Mouse (Mus musculus) intestine, postnatal 0 days (tissue): Measurements from ENCODE around the gene Nudt21. TPM values are rescaled to one million over a fixed set of nuclear protein-coding genes. Genes with fewer than 3 reads are reported as not detected.

Experiments
- ATAC-seq: fragments of 200-750 bp; cut with Nextera tagmentation; 2 replicates; pipeline ENCODE4 v1.8.0; 2017; ENCODE audit warnings: mild to moderate bottlenecking, moderate TSS enrichment, moderate library complexity
- H3K27ac ChIP-seq: fragments of 300-500 bp; sonication (generic); 2 replicates; pipeline ENCODE4 v1.5.1; 2014; ENCODE audit warnings: mild to moderate bottlenecking, low read depth, low read length, moderate library complexity
- H3K27me3 ChIP-seq: fragments of 300-500 bp; sonication (generic); replicated peaks from 2 replicates; pipeline ENCODE4 v1.6.1; 2014; ENCODE audit warnings: low read length, mixed read lengths; ENCODE audit not compliant: control insufficient read depth, insufficient read depth
- H3K36me3 ChIP-seq: fragments of 300-500 bp; sonication (generic); 2 replicates; pipeline ENCODE4 v1.6.1; 2014; ENCODE audit warnings: mild to moderate bottlenecking, moderate library complexity; ENCODE audit not compliant: control insufficient read depth, insufficient read depth
- H3K4me1 ChIP-seq: fragments of 300-500 bp; sonication (generic); replicated peaks from 2 replicates; pipeline ENCODE4 v1.6.1; 2014; ENCODE audit warnings: antibody characterized with exemption, low read length, mixed read lengths; ENCODE audit not compliant: control insufficient read depth, insufficient read depth
- H3K4me2 ChIP-seq: fragments of 300-500 bp; sonication (generic); replicated peaks from 2 replicates; pipeline ENCODE4 v1.6.1; 2014; ENCODE audit warnings: low read depth, mild to moderate bottlenecking, moderate library complexity
- H3K4me3 ChIP-seq: fragments of 300-500 bp; sonication (generic); 2 replicates; pipeline ENCODE4 v1.5.1; 2014; ENCODE audit warnings: low read depth, low read length
- H3K9ac ChIP-seq: fragments of 300-500 bp; sonication (generic); 2 replicates; pipeline ENCODE4 v1.6.1; 2014; ENCODE audit warnings: mild to moderate bottlenecking, low read depth, low read length
- H3K9me3 ChIP-seq: fragments of 300-500 bp; sonication (generic); 2 replicates; pipeline ENCODE4 v1.6.1; 2016; ENCODE audit warnings: mixed run types; ENCODE audit not compliant: control insufficient read depth
- CTCF ChIP-seq: sonication (generic); IDR thresholded peaks from 2 replicates; pipeline ENCODE4 v1.5.1; 2016; ENCODE audit warnings: low read depth, mild to moderate bottlenecking, control low read depth, antibody characterized with exemption, moderate library complexity
- WGBS: fragments of 180-500 bp; shearing (Covaris S2); extraction: QIAGEN DNeasy Blood & Tissue Kit; methylation state at CpG from one replicate; pipeline ENCODE4 v1.1.7; 2014; 5-methylcytosine and 5-hydroxymethylcytosine counted together
- polyA plus RNA-seq: library from polyadenylated mRNA; unstranded; fragments of >200 nt; fragmentation: Nextera tagmentation; extraction: Ambion mirVana; gene quantifications from 2 replicates; pipeline ENCODE4 v1.2.1, GENCODE M21; 2015

Nudt21 gene
- polyA plus RNA-seq, 1 experiment from 2014 or later = 60.3 TPM

DNA sequence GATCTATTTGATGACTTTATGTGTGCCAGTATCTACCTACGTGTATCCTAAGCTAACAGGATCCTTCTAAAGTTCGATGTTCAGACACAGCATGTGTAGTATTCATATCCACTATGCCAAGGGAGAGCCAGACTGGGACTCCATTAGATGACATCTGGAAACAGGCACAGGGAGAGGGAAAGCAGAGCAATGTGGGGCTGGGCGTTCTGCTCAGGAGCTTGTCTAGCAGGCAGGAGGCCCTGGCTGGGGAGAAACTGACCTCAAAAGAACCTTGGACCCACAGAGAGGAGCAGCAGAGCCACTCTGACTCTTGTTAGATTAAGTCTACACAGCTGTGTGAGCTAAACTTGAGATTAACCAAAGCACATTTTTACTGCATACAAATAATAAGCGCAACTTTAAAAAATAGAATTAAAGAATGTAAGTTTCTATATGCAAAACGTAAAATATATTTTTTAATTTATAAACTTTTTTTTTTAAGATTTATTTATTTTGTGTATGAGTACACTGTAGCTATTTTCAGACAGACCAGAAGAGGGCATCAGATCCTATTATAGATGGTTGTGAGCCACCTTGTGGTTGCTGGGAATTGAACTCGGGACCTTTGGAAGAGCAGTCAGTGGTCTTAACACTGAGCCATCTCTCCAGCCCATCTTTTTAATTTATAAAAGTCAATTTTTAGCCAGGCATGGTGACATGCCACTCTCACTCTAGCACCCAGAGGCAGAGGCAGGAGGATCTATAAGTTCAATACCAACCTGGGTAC is 60.2 kb downstream of the Nudt21 start:
- peaks cover 82% of the 10 kb centered on the region for H3K36me3 ChIP-seq

GRCm38 (mm10) chr8:93975358-93975757 is 61.5 kb downstream of the Nudt21 start:
- Histone ChIP-seq H3K9me3 (no peaks in the 10 kb centered on the region), H3K9ac (no peak overlapping the region), H3K27ac (peak overlapping the region; percentile 54), H3K4me2 (no peak overlapping the region), H3K4me3 (no peak overlapping the region), H3K4me1 (0 out of 2 replicates have a peak, but pooled peaks cover 2% of the 10 kb centered on the region), H3K27me3 (no peaks in the 10 kb centered on the region), H3K36me3 (peaks cover 81% of the 10 kb centered on the region)
- ATAC-seq = peak; percentile 37
- TF ChIP-seq CTCF = no peak
- WGBS = 57% methylated on average over 2 of the region's 2 CpGs

More for the DNA sequence above, 60.2 kb downstream of the Nudt21 start:
- no peak overlapping the region for H3K4me2 ChIP-seq
- H3K27me3 ChIP-seq = no peaks in the 10 kb centered on the region
- no peak overlapping the region for H3K4me3 ChIP-seq
- H3K4me1 ChIP-seq = 0 out of 2 replicates have a peak, but pooled peaks cover 2% of the 10 kb centered on the region
- 85% methylated on average over 6 of the region's 6 CpGs for WGBS
- peak; percentile 38 for TF ChIP-seq CTCF
- no peaks in the 10 kb centered on the region for H3K9me3 ChIP-seq
- no peak for ATAC-seq
- H3K27ac ChIP-seq = peak overlapping the region; percentile 24
- no peak overlapping the region for H3K9ac ChIP-seq

DNA sequence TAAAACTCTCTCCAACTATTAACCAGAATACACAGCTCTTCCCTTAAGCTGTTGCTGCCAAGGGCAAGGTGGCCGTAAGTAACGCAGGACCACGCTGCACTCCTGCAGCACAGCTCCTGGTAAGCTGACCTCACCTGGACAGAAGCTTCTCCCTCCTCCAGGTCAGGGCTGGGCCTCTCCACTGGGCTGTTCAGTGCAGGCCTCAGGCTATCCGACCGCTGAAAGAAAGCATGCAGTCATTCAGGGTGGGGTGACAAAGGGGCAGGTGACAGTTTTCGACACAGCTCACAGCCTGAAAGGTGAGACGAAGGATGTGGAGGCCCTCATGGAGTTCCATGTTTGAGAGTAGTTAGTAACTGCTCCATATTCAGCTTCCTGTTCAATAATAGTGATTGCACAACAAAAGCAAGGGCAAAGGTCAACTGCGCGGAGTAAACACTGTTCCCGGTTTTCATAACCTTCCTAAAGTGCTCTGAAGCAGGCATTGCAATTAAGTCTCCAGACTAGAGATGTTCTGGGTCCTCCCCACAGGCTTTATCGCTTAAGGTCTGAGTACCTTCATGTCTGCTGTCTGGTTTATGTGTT is 62.1 kb downstream of the Nudt21 start:
- H3K9ac ChIP-seq = no peak overlapping the region
- H3K4me3 ChIP-seq = no peak overlapping the region
- H3K27me3 ChIP-seq = no peaks in the 10 kb centered on the region
- H3K4me1 ChIP-seq = 0 out of 2 replicates have a peak, but pooled peaks cover 2% of the 10 kb centered on the region
- 46% methylated on average over 11 of the region's 11 CpGs for WGBS
- no peaks in the 10 kb centered on the region for H3K9me3 ChIP-seq
- H3K27ac ChIP-seq = peak overlapping the region; percentile 54
- no peak for TF ChIP-seq CTCF
- H3K36me3 ChIP-seq = peaks cover 77% of the 10 kb centered on the region
- peak; percentile 85 for ATAC-seq
- no peak overlapping the region for H3K4me2 ChIP-seq

- ATAC-seq = no peak
- 82% methylated on average over 13 of the region's 13 CpGs for WGBS
- peak overlapping the region; percentile 54 for H3K27ac ChIP-seq
- H3K9ac ChIP-seq = no peak overlapping the region
- no peak overlapping the region for H3K4me3 ChIP-seq
- peaks cover 71% of the 10 kb centered on the region for H3K36me3 ChIP-seq
- H3K4me2 ChIP-seq = no peak overlapping the region
- no peaks in the 10 kb centered on the region for H3K9me3 ChIP-seq
- 0 out of 2 replicates have a peak, but pooled peaks cover 2% of the 10 kb centered on the region for H3K4me1 ChIP-seq
- no peaks in the 10 kb centered on the region for H3K27me3 ChIP-seq
- TF ChIP-seq CTCF = no peak
These were observed 62.9 kb downstream of the Nudt21 start for GRCm38 (mm10) chr8:93973831-93974375.

DNA sequence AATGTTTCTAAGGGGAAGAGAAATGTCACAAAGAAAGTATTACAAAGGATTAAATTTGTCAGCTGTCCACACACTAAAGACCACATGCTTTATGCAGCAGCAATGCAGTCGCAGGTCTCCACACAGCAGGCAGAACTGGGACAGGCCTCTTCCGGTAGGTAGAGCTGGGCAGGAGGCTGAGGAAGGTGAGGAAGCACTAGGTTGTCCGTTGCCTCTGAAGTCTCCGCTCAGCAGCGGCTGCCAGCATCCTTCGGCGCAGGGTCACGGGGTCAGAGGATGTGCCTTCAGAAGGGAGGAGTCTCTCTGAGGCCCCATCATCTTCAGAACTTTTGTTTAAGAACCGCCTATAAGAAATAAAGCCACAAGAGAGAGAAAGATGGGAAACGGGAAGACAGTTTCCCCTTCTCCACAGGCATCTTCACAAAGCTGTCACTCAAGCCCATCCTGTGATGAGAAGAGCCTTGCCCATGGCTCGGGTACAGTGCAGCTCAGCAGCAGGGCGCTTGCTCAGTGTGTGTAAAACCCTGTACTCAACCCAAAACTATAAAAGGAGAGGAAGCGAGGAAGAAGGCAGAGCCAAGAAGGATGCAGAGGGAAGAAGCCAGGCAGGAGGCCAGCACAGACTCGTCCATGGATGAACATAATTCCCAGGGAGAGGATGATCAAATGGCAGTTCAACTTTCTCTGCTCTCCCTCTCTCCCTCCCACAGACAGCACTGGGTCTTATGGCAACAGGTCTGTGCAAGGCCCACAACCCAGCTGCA is 63.7 kb downstream of the Nudt21 start:
- TF ChIP-seq CTCF = no peak
- 84% methylated on average over 14 of the region's 14 CpGs for WGBS
- H3K4me1 ChIP-seq = 0 out of 2 replicates have a peak, but pooled peaks cover 2% of the 10 kb centered on the region
- peaks cover 64% of the 10 kb centered on the region for H3K36me3 ChIP-seq
- ATAC-seq = no peak
- no peaks in the 10 kb centered on the region for H3K27me3 ChIP-seq
- no peak overlapping the region for H3K4me2 ChIP-seq
- no peak overlapping the region for H3K4me3 ChIP-seq
- peak overlapping the region; percentile 54; the same call in 1 of the 2 replicates for H3K27ac ChIP-seq
- no peaks in the 10 kb centered on the region for H3K9me3 ChIP-seq
- H3K9ac ChIP-seq = no peak overlapping the region

- H3K4me3 ChIP-seq = no peak overlapping the region
- H3K27me3 ChIP-seq = no peaks in the 10 kb centered on the region
- H3K9me3 ChIP-seq = no peaks in the 10 kb centered on the region
- 0 out of 2 replicates have a peak, but pooled peaks cover 2% of the 10 kb centered on the region for H3K4me1 ChIP-seq
- no peak for ATAC-seq
- no peak overlapping the region for H3K4me2 ChIP-seq
- no peak overlapping the region for H3K9ac ChIP-seq
- H3K36me3 ChIP-seq = peaks cover 58% of the 10 kb centered on the region
- no peak for TF ChIP-seq CTCF
- 97% methylated on average over 5 of the region's 5 CpGs for whole genome bisulfite sequencing
- H3K27ac ChIP-seq = no peak overlapping the region
These were observed 64.6 kb downstream of the Nudt21 start for GRCm38 (mm10) chr8:93972211-93972610.
